Mouse (Mus musculus) embryonic fibroblast, embryonic 13.5 days (primary cell): Measurements from ENCODE around the gene Gm16181. TPM values are rescaled to one million over a fixed set of nuclear protein-coding genes. Genes with fewer than 3 reads are reported as not detected.
A peak's percentile ranks its signal among the peaks of the same experiment; 100 is the strongest.

Experiments
- H3K27ac ChIP-seq: 2 replicates; pipeline ENCODE4 v1.5.1; 2012; ENCODE audit warnings: low read length, control low read depth, inconsistent platforms; ENCODE audit not compliant: insufficient read depth
- H3K4me1 ChIP-seq: 2 replicates; pipeline ENCODE4 v1.6.1; 2011; ENCODE audit warnings: low read length; ENCODE audit not compliant: control insufficient read depth, insufficient read depth
- H3K4me3 ChIP-seq: 2 replicates; pipeline ENCODE4 v1.5.1; 2011; ENCODE audit warnings: mild to moderate bottlenecking, control low read depth, low read length; ENCODE audit not compliant: insufficient read depth
- CTCF ChIP-seq: IDR thresholded peaks from 2 replicates; pipeline ENCODE4 v1.5.1; 2011; ENCODE audit warnings: mild to moderate bottlenecking, control low read depth, low read length, moderate library complexity, borderline replicate concordance; ENCODE audit not compliant: insufficient read depth
- POLR2A ChIP-seq: IDR thresholded peaks from 2 replicates; pipeline ENCODE4 v1.6.1; 2011; ENCODE audit warnings: low read depth, mild to moderate bottlenecking, control low read depth, low read length, moderate library complexity
- polyA plus RNA-seq: library from polyadenylated mRNA; stranded (reverse); fragments of >200 nt; gene quantifications from 2 replicates; pipeline ENCODE4 v1.2.4, GENCODE M21; 2011; ENCODE audit warnings: low read depth; ENCODE audit not compliant: missing spikeins, insufficient read length

The Gm16181 gene
- polyA plus RNA-seq, 1 experiment: not detected

DNA sequence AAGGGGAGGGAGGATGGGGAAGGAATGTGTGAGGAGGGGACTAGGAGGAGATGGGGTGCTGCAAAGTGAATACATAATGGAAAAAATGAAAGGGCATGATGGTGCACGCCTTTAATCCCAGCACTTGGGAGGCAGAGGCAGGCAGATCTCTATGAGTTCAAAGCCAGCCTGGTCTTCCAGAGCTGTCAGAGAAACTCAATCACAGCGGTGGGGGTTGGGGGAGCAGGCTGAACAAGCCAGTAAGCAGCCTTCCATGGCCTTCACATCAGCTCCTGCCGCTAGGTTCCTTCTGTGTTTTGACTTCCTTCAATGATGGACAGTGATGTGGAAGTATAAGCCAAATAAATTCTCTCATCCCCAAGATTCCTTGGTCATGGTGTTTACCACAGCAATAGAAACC lies 34.7 kb downstream of the Gm16181 start:
- TF ChIP-seq CTCF (no peak), POLR2A (no peak)
- H3K4me3 ChIP-seq: no peak overlapping the region
- H3K4me1 ChIP-seq: no peaks in the 10 kb centered on the region
- no peak overlapping the region for H3K27ac ChIP-seq

DNA sequence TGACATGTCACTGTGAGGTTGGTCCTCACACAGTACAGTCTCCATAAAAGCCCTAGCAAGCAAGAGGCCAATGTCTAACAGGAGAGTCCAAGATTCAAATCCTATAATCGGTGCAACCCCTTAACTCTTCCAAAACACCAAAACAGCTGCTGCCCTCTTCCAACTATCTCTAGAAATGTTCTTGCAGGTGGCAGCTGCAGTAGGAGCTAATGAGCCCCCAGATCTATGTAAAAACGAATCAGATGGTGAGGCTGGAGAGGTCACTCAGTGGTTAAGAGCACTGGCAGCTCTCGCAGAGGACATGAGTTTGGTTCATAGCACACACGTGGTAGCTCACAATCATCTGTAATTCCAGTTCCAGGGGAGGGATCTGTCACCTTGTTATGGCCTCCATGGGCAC lies 35.1 kb downstream of the Gm16181 start:
- H3K4me3 ChIP-seq: no peak overlapping the region

GRCm38 (mm10) chr17:35257378-35257777 lies 36.7 kb downstream of the Gm16181 start:
- no peak overlapping the region for H3K27ac ChIP-seq
- no peak overlapping the region for H3K4me3 ChIP-seq
- H3K4me1 ChIP-seq: no peaks in the 10 kb centered on the region
- TF ChIP-seq CTCF (no peak), POLR2A (no peak)

More for the DNA sequence above, 35.1 kb downstream of the Gm16181 start:
- Histone ChIP-seq H3K27ac (no peak overlapping the region), H3K4me1 (no peaks in the 10 kb centered on the region)
- no peak for TF ChIP-seq CTCF
- no peak for TF ChIP-seq POLR2A

DNA sequence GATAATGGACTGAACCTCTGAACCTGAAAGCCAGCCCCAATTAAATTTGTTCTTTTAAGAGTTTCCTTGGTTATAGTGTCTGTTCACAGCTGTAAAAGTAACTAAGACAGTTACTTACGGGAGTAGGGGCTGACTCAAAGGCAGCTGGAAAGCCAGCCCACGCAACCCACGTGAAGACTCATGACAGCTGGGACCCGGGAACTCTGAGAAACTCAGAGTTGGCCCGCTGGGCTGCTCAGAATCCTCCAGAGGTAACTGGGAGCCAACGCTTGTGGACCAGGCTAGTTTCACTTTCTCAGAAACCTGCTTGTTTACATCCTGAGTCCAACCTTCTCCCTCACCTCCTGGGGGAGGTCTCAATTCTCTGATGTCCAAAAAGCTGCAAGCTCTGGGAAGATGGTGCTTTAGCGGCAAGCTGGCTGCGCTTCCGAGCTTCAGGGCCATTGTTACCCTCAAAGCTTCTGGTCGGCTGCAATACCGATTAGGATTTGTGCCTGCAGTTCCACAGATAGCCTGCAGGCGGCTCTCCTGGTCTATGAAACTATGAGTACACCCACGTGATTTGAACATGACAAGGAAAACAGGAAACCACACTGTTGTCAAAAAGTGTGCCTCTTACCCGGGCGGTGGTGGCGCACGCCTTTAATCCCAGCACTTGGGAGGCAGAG lies 37.3 kb downstream of the Gm16181 start:
- TF ChIP-seq CTCF (0 out of 2 replicates have a peak, but pooled peaks have one; percentile 32), POLR2A (no peak)
- Histone ChIP-seq H3K27ac (no peak overlapping the region), H3K4me1 (no peaks in the 10 kb centered on the region), H3K4me3 (peak overlapping the region; percentile 30; the same call in 1 of the 2 replicates)

DNA sequence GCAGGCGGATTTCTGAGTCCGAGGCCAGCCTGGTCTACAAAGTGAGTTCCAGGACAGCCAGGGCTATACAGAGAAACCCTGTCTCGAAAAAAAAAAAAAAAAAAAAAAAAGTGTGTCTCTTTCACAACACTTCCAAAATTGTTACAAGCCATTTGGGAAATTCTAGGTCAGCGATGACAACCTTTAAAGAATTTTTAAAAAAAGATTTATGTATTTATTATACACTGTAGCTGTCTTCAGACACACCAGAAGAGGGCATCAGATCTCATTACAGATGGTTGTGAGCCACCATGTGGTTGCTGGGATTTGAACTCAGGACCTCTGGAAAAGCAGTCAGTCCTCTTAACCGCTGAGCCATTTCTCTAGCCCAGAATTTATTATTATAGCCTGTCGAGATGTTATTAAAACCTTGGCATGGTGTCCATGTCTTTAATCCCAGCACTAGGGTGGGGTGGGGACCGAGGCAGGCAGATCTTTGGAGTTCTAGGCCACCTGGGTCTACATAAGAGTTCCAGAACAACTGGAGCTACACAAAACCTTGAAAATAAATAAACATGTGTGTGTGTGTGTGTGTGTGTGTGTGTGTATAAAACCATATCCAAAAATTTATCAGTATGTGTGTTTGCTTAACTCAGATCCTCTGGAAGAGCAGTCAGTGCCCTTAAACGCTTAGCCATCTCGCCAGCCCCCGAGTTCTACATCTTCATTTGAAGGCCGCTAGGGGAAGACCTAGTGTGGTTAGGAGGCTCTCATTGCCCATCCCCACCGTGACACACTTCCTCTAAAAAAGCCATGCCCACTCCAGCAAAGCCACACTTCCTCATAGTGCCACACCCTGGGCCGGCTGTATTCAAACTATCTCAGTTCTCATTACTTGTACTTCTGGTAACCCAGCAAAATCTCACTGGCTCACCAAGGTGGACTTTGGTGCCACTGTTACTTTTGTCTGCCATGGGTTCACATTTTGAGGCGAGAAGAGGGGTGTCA lies 38.2 kb downstream of the Gm16181 start:
- H3K4me1 ChIP-seq: no peaks in the 10 kb centered on the region
- H3K4me3 ChIP-seq: no peak overlapping the region
- TF ChIP-seq POLR2A (no peak), CTCF (no peak)
- H3K27ac ChIP-seq: no peak overlapping the region

- Histone ChIP-seq H3K4me3 (no peak overlapping the region), H3K4me1 (no peaks in the 10 kb centered on the region), H3K27ac (no peak overlapping the region)
- no peak for TF ChIP-seq CTCF
- no peak for TF ChIP-seq POLR2A
Measured at GRCm38 (mm10) chr17:35259621-35260020, 39.0 kb downstream of the Gm16181 start.

DNA sequence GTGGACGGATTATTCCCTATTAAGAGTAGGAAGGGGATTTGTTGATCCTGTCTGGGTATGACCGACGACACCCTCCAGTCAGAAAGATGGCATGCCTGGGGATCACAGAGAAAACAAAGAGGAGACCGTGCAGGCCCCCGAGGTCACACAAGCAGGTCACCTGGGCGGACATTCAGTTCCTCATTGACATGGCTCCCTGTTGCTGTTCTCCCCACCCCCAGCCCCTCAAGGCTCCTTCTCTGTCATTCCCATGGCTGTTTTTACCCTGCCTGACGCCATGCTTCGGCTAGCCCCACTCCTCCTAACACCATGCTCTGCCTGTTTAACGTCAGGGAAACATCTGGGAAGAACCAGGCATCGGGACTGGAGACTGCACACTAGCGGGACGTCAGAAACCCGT lies 41.0 kb downstream of the Gm16181 start:
- Histone ChIP-seq H3K4me3 (no peak overlapping the region), H3K4me1 (no peaks in the 10 kb centered on the region)
- TF ChIP-seq CTCF: no peak
- no peak for TF ChIP-seq POLR2A

GRCm38 (mm10) chr17:35262664-35263522 lies 42.3 kb downstream of the Gm16181 start, which contains the start of gene H2-D1:
Gene H2-D1, plus strand, starts transcription at chr17:35262730.
- peak within 1 kb of the TSS; percentile 56 for H3K4me3 ChIP-seq
- no peaks in the 10 kb centered on the region for H3K4me1 ChIP-seq
- no peak within 1 kb of the TSS for H3K27ac ChIP-seq
- TF ChIP-seq POLR2A: peak; percentile 88
- TF ChIP-seq CTCF: no peak

More for the DNA sequence above, 41.0 kb downstream of the Gm16181 start:
- H3K27ac ChIP-seq: no peak overlapping the region

DNA sequence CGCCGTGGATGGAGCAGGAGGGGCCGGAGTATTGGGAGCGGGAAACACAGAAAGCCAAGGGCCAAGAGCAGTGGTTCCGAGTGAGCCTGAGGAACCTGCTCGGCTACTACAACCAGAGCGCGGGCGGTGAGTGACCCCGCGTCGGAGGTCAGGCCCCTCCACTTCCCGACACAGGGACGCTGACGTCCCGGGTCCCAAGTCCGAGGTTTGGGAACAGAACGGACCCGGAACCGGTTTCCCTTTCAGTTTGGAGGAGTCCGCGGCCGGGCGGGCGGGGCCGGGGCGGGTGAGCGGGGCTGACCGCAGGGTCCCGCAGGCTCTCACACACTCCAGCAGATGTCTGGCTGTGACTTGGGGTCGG lies 42.9 kb downstream of the Gm16181 start:
- Histone ChIP-seq H3K27ac (no peak overlapping the region), H3K4me3 (peak overlapping the region; percentile 56), H3K4me1 (no peaks in the 10 kb centered on the region)
- TF ChIP-seq POLR2A (no peak), CTCF (no peak)
